Mouse (Mus musculus) CH12.LX (cell line): ENCODE measurements around the gene Tspan15. TPM values are rescaled to one million over a fixed set of nuclear protein-coding genes. Genes with fewer than 3 reads are reported as not detected.

Experiments used
- DNase-seq: peaks from one replicate; pipeline ENCODE4 v3.0.0-alpha.2; 2013; ENCODE audit errors: extremely low read depth
- H3K27ac ChIP-seq: 2 replicates; pipeline ENCODE4 v1.5.1; 2012; ENCODE audit warnings: low read depth, mild to moderate bottlenecking, control low read depth, moderate library complexity; ENCODE audit not compliant: insufficient read depth
- H3K27me3 ChIP-seq: replicated peaks from 2 replicates; pipeline ENCODE3; 2012; ENCODE audit warnings: inconsistent platforms
- H3K36me3 ChIP-seq, 2 experiments: replicated peaks in 1 of 2; 2 replicates each; pipeline versions ENCODE3 to v1.6.1; 2012; ENCODE audit warnings: inconsistent platforms in 1 of 2, low read length in 1 of 2, mild to moderate bottlenecking in 1 of 2, mixed read lengths in 1 of 2, moderate library complexity in 1 of 2; ENCODE audit not compliant: control insufficient read depth in 1 of 2, insufficient read depth in 1 of 2
- H3K4me1 ChIP-seq, 2 experiments: 2 replicates each; pipeline ENCODE4 v1.6.1; 2012; ENCODE audit warnings: inconsistent platforms in 1 of 2, moderate library complexity in 1 of 2; ENCODE audit not compliant: insufficient read depth in 2 of 2, control insufficient read depth in 1 of 2
- H3K4me2 ChIP-seq: 2 replicates; pipeline ENCODE4 v1.6.1; 2012; ENCODE audit warnings: low read depth, mild to moderate bottlenecking, control low read depth; ENCODE audit not compliant: poor library complexity, insufficient read depth, severe bottlenecking
- H3K4me3 ChIP-seq, 3 experiments: fragments of 150-350 bp in 1 of 3; sonication (generic) in 1 of 3; replicated peaks in 1 of 3; 2 replicates each; pipeline versions ENCODE3 to v1.5.1; 2011 to 2012; ENCODE audit warnings: low read depth in 2 of 3, low read length in 2 of 3, mild to moderate bottlenecking in 2 of 3, moderate library complexity in 2 of 3, control low read depth in 1 of 3, improper control_type of control experiment in 1 of 3, inconsistent platforms in 1 of 3, mixed read lengths in 1 of 3; ENCODE audit not compliant: poor library complexity in 1 of 3
- H3K79me2 ChIP-seq: replicated peaks from 2 replicates; pipeline ENCODE4 v1.6.1; 2012; ENCODE audit warnings: mild to moderate bottlenecking, moderate library complexity; ENCODE audit not compliant: control insufficient read depth, poor library complexity, insufficient read depth, severe bottlenecking; ENCODE audit errors: extremely low read depth
- H3K9ac ChIP-seq: 2 replicates; pipeline ENCODE4 v1.6.1; 2012; ENCODE audit warnings: low read depth, mild to moderate bottlenecking, control low read depth, moderate library complexity; ENCODE audit not compliant: insufficient read depth
- H3K9me3 ChIP-seq: replicated peaks from 2 replicates; pipeline ENCODE3; 2012; ENCODE audit warnings: low read length, inconsistent platforms, mixed read lengths
- BHLHE40 ChIP-seq: IDR thresholded peaks from 2 replicates; pipeline ENCODE4 v1.6.1; 2011; ENCODE audit warnings: mild to moderate bottlenecking, low read depth, low read length, improper control_type of control experiment
- CHD2 ChIP-seq: IDR thresholded peaks from 2 replicates; pipeline ENCODE4 v1.6.1; 2011; ENCODE audit warnings: low read length, improper control_type of control experiment
- CTCF ChIP-seq, 2 experiments: IDR thresholded peaks in 1 of 2; conservative IDR thresholded peaks in 1 of 2; 2 replicates each; pipeline ENCODE4 v1.5.1; 2011 to 2012; ENCODE audit warnings: low read depth in 2 of 2, low read length in 2 of 2, improper control_type of control experiment in 1 of 2, inconsistent platforms in 1 of 2, mild to moderate bottlenecking in 1 of 2, moderate library complexity in 1 of 2
- E2F4 ChIP-seq: IDR thresholded peaks from 2 replicates; pipeline ENCODE4 v1.6.1; 2011; ENCODE audit warnings: low read depth, low read length, improper control_type of control experiment; ENCODE audit not compliant: insufficient replicate concordance
- ELF1 ChIP-seq: IDR thresholded peaks from 2 replicates; pipeline ENCODE4 v1.6.1; 2014; ENCODE audit warnings: low read depth, mild to moderate bottlenecking, inconsistent platforms, low read length, improper control_type of control experiment
- ETS1 ChIP-seq: conservative IDR thresholded peaks from 2 replicates; pipeline ENCODE4 v1.6.1; 2012; ENCODE audit warnings: low read depth, mild to moderate bottlenecking, inconsistent platforms, low read length, improper control_type of control experiment, moderate library complexity
- JUND ChIP-seq: conservative IDR thresholded peaks from 2 replicates; pipeline ENCODE4 v1.6.1; 2011; ENCODE audit warnings: low read depth, low read length, improper control_type of control experiment
- KAT2A ChIP-seq: IDR thresholded peaks from 2 replicates; pipeline ENCODE4 v1.6.1; 2012; ENCODE audit warnings: low read length, improper control_type of control experiment, inconsistent platforms; ENCODE audit not compliant: insufficient replicate concordance
- MAX ChIP-seq: IDR thresholded peaks from 2 replicates; pipeline ENCODE4 v1.6.1; 2011; ENCODE audit warnings: low read length, improper control_type of control experiment
- MXI1 ChIP-seq: IDR thresholded peaks from 2 replicates; pipeline ENCODE4 v1.6.1; 2011; ENCODE audit warnings: mild to moderate bottlenecking, low read depth, low read length, improper control_type of control experiment
- MYC ChIP-seq: IDR thresholded peaks from 2 replicates; pipeline ENCODE4 v1.6.1; 2011; ENCODE audit warnings: low read depth, mild to moderate bottlenecking, improper control_type of control experiment, low read length
- RAD21 ChIP-seq: IDR thresholded peaks from 2 replicates; pipeline ENCODE4 v1.6.1; 2011; ENCODE audit warnings: low read depth, mild to moderate bottlenecking, low read length, improper control_type of control experiment, moderate library complexity
- RCOR1 ChIP-seq: conservative IDR thresholded peaks from 2 replicates; pipeline ENCODE4 v1.6.1; 2012; ENCODE audit warnings: low read depth, mild to moderate bottlenecking, inconsistent platforms, low read length, improper control_type of control experiment
- TBP ChIP-seq: conservative IDR thresholded peaks from 2 replicates; pipeline ENCODE4 v1.6.1; 2011; ENCODE audit warnings: low read depth, low read length, improper control_type of control experiment
- TCF12 ChIP-seq: IDR thresholded peaks from 2 replicates; pipeline ENCODE4 v1.6.1; 2014; ENCODE audit warnings: low read depth, mild to moderate bottlenecking, inconsistent platforms, low read length, improper control_type of control experiment
- USF2 ChIP-seq: conservative IDR thresholded peaks from 2 replicates; pipeline ENCODE4 v1.6.1; 2011; ENCODE audit warnings: low read depth, low read length, improper control_type of control experiment
- dilution Hi-C: fragments of 300-500 bp; cut with MboI; formaldehyde crosslinking; loops from 2 replicates; pipeline ENCODE4 v1.14.3; 2020; ENCODE audit warnings: low sequenced_read_pairs; ENCODE audit not compliant: extremely low pct_unique_long_range_greater_than_20kb, extremely low pct_ligation_motif_present
- in situ Hi-C: fragments of 300-500 bp; cut with MboI; formaldehyde crosslinking; loops from 3 replicates; pipeline ENCODE4 v1.14.3; 2019; ENCODE audit warnings: low sequenced_read_pairs, low pct_ligation_motif_present, low pct_unique_long_range_greater_than_20kb, mixed read lengths
- polyA plus RNA-seq: library from polyadenylated mRNA; unstranded; fragments of >175 nt; gene quantifications from 2 replicates; pipeline ENCODE4 v1.2.1, GENCODE M21; 2012; ENCODE audit warnings: low read depth; ENCODE audit not compliant: insufficient read length
- total RNA-seq, 2 experiments: library from RNA; depleted of rRNA; stranded (reverse); fragments of 300-350 nt in 1 of 2; fragments of >200 nt in 1 of 2; gene quantifications; 2 replicates each; pipeline ENCODE4 v1.2.3; 2012 to 2014

The Tspan15 gene
- total and polyA plus RNA-seq, 3 experiments, result 0.12 to 0.30 TPM; not detected in 1

DNA sequence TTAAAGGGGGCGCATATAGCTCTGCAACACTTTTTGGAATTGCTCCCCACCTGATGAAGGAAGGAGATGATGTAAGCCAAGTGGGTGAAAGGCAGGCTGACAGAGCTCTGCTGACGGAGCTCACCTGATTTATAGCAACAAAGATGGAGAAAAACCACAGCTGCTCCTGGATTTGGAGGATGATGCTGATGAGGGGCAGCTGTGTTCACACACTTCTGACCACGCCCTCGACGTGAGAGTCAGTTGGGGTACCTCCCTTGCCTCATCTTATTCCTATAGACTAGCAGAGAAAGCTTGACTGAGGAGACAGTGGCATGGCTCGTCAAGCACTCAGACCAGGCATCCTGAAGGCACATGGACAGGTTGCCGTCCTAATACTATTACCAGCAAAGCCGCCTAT is 87.2 kb downstream of the Tspan15 start, which contains the start of gene Fam241b (continued):
- TF ChIP-seq MYC (no peak), ELF1 (no peak)

DNA sequence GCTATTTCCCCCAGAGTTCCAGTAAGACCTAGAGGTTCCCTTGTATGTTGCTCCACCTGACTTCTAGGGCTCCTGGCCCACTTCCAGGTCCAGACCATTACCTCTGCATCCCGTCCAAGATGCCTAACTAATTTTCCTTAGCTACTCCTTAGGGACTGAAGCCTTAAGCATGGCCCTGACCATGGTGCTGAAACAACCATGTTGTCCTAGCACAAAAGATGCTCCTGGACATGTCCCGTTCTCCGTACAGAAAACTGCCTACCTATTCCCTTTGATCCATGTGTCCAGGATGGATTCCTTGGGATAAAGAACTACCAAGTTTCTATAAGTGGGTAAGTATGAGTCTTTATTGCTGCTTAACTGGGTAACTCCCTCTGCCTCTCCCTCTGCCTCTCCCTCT is 93.0 kb downstream of the Tspan15 start:
- in situ Hi-C loops (no loop called here), dilution Hi-C loops (no loop called here)
- Histone ChIP-seq H3K27me3 (peaks cover 76% of the 10 kb centered on the region), H3K27ac (no peak overlapping the region), H3K9me3 (no peaks in the 10 kb centered on the region), H3K9ac (no peak overlapping the region), H3K36me3 (no peaks in the 10 kb centered on the region)
- DNase-seq, result no peak
- no peak for TF ChIP-seq RAD21
- no peak for TF ChIP-seq ETS1
- TF ChIP-seq CHD2, result no peak
- TF ChIP-seq TCF12, result no peak
- no peak for TF ChIP-seq CTCF (conservative IDR thresholded peaks at IDR 0.05 in 1 of 2, IDR thresholded peaks at IDR 0.05 in 1 of 2; ENCODE audit: low read depth in 2 of 2, low read length in 2 of 2)
- TF ChIP-seq TBP, result no peak
- TF ChIP-seq RCOR1, result no peak
- no peak for TF ChIP-seq E2F4
- no peak for TF ChIP-seq JUND
- TF ChIP-seq BHLHE40, result no peak
- TF ChIP-seq ELF1, result no peak
- no peak for TF ChIP-seq MAX
- TF ChIP-seq MYC, result no peak
- TF ChIP-seq, all 38 proteins: peak for 0
- Histone ChIP-seq H3K4me3 (no peak overlapping the region), H3K4me2 (no peak overlapping the region), H3K4me1 (peaks cover 10 to 31% of the 10 kb centered on the region in 2 experiments; a peak in 3 of 4 replicates), H3K79me2 (no peaks in the 10 kb centered on the region)

DNA sequence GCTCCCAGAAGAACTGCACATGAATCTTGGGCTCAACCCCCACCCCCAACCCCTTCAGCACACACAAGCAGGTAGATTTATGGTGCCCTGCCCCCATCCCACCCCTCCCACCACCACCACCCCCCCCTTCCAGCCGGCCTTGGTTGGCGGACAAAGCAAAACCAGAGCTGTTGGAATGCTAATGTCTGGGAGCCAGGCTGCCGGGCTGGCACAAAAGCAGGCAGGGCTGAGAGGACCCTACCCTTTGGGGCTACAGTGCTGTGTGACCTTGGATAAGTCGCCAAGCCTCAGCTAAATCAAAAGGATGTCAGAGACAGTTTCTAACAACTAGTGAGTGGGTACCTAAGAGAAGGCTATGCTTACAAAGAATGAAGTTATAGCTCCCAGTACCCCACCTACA is 93.9 kb downstream of the Tspan15 start:
- no peak overlapping the region for H3K4me3 ChIP-seq
- H3K79me2 ChIP-seq, result no peaks in the 10 kb centered on the region
- no peak overlapping the region for H3K9ac ChIP-seq
- H3K27ac ChIP-seq, result no peak overlapping the region
- dilution Hi-C loops, result no loop called here
- H3K4me1 ChIP-seq, result peaks cover 13 to 40% of the 10 kb centered on the region in 2 experiments
- in situ Hi-C loops, result no loop called here
- H3K27me3 ChIP-seq, result peaks cover 84% of the 10 kb centered on the region
- no peaks in the 10 kb centered on the region for H3K36me3 ChIP-seq
- no peak overlapping the region for H3K4me2 ChIP-seq
- TF ChIP-seq USF2 (no peak), KAT2A (no peak), MXI1 (no peak), CTCF (conservative IDR thresholded peaks at IDR 0.05 in 1 of 2, IDR thresholded peaks at IDR 0.05 in 1 of 2; ENCODE audit: low read depth in 2 of 2, low read length in 2 of 2) (no peak)
- no peak for DNase-seq
- no peaks in the 10 kb centered on the region for H3K9me3 ChIP-seq
